Mouse (Mus musculus) kidney, adult 2 months (tissue): Measurements from ENCODE around the gene Spsb1.

Experiments
- CTCF ChIP-seq: fragments of 200-500 bp; conservative IDR thresholded peaks from 2 replicates; pipeline ENCODE4 v1.5.1; 2011; ENCODE audit warnings: low read depth, mild to moderate bottlenecking, control low read depth, low read length, moderate library complexity, mixed read lengths; ENCODE audit not compliant: insufficient read depth, insufficient read length
- POLR2A ChIP-seq: fragments of 200-500 bp; IDR thresholded peaks from one replicate; pipeline ENCODE4 v1.6.1; 2011; ENCODE audit warnings: low read depth, low read length, control low read depth

DNA sequence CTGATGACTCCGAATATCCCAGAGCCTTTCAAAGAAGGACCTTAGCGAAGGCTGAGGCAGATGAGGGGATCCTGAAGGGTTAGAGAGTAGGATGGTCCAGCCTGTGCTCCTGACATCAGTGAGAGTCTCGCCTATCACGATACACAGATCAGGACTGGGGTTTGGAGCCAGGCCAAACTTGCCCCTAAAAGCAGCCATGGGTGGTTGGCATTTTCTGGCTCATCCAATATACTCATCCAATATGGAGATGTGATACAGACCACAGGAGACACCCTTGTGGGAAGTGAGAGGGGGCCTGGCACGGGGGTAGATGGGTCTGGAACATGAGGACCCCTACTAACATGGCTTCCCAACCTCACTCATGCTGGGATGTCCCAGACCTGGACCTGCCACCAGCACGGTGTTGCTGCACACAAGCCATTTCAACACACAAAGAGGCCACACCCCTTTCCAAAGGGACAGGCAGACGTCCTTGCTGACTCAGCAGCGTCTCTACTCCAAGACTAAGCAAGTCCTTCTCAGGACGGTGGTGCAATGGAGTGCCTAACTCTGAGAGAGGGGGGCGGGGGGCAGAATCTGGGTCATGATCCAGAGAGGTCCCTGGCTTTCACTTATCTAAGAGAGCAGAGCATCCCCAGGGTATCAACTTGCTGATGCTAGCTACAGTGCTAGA is 49.4 kb downstream of the Spsb1 start:
- TF ChIP-seq CTCF (no peak), POLR2A (no peak)
